In the genomic region with DNA sequence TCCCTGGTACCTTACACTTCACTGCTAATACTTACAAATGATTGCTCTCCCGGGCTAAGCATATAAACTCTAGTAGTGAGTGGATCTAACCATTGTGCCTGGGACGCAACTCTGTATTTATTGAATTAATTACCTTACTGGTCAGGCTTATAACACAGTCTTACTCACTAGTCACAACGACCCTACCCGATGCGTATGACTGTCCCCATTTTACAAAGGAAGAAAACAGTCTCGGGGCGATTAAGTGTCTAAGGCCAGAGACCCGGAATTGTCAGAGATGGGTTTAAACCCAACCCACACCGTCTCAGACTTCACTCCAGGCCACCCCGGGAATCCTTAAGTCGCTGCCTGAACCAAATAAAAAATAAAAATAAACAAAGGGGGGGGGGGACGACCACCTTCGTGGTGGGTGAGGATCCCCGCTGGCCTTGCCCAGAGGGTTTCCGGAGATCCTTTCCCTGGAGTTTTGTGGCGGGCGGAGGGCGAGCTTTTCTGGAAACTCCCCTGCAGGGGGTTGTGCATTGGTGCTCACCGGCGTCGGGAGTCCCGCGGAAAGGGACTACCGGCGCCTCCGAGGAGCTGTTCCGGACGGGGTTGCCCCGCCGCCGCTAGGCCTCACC, we compare ENCODE assay signal across 9 mouse cellular contexts. TPM values are rescaled to one million over a fixed set of nuclear protein-coding genes. Genes with fewer than 3 reads are reported as not detected.
A peak's percentile ranks its signal among the peaks of the same experiment; 100 is the strongest.
DNase-seq lines count a peak whose midpoint lies in the region; ATAC-seq and TF ChIP-seq lines count a peak whose summit lies in the region.
"Had no signal": no experiment of that assay in that cellular context is flagged by ENCODE, and none has a peak within 500 bp of the region (broad histone marks: within the 10 kb centered on the region; RNA-seq: fewer than 3 reads in every experiment).

No protein-coding gene starts in this region.

- under 1% methylated on average over 31 of the region's 31 CpGs for WGBS in embryonic facial prominence, embryonic 12.5 days
- WGBS in limb, embryonic 10.5 days: under 1% methylated on average over 31 of the region's 31 CpGs
- WGBS in neural tube, embryonic 14.5 days: under 1% methylated on average over 31 of the region's 31 CpGs

- intact Hi-C loops in gastrocnemius, adult 2 months (cut with DNase I): no loop called here

- peak overlapping the region; percentile 99 for H3K27ac ChIP-seq in gastrocnemius, adult 2 months
- H3K27ac ChIP-seq in embryonic facial prominence, embryonic 12.5 days: peak overlapping the region; percentile 99
- peak overlapping the region; percentile 100 for H3K27ac ChIP-seq in limb, embryonic 10.5 days
- peak overlapping the region; percentile 99 for H3K27ac ChIP-seq in neural tube, embryonic 14.5 days (ENCODE audit: low read depth, low read length)

- H3K9ac ChIP-seq in embryonic facial prominence, embryonic 12.5 days: peak overlapping the region; percentile 98
- peak overlapping the region; percentile 99 for H3K9ac ChIP-seq in neural tube, embryonic 14.5 days (replicated peaks; ENCODE audit: low read depth, low read length)

- no peaks in the 10 kb centered on the region for H3K9me3 ChIP-seq in embryonic facial prominence, embryonic 12.5 days
- no peaks in the 10 kb centered on the region for H3K9me3 ChIP-seq in limb, embryonic 10.5 days (replicated peaks)
- no peaks in the 10 kb centered on the region for H3K9me3 ChIP-seq in neural tube, embryonic 14.5 days (ENCODE audit: control insufficient read depth, low read length)

- peak overlapping the region; percentile 65 for H3K4me2 ChIP-seq in embryonic facial prominence, embryonic 12.5 days (replicated peaks)
- peak overlapping the region; percentile 73 for H3K4me2 ChIP-seq in neural tube, embryonic 14.5 days (ENCODE audit: low read depth, low read length)

- peak overlapping the region; percentile 99 for H3K4me3 ChIP-seq in gastrocnemius, adult 2 months
- peak overlapping the region; percentile 67 for H3K4me3 ChIP-seq in embryonic facial prominence, embryonic 12.5 days
- H3K4me3 ChIP-seq in limb, embryonic 10.5 days: peak overlapping the region; percentile 93
- peak overlapping the region; percentile 90 for H3K4me3 ChIP-seq in neural tube, embryonic 14.5 days (ENCODE audit: low read depth, low read length)

- ATAC-seq in embryonic facial prominence, embryonic 12.5 days (ENCODE audit: insufficient number of reproducible peaks, insufficient read depth, low FRiP score, low TSS enrichment): no peak
- ATAC-seq in neural tube, embryonic 14.5 days (ENCODE audit: low read depth): peak; percentile 55

- no peak for TF ChIP-seq CTCF in gastrocnemius, adult 2 months (IDR thresholded peaks at IDR 0.05)

- H3K36me3 ChIP-seq in embryonic facial prominence, embryonic 12.5 days: peaks cover 27% of the 10 kb centered on the region
- H3K36me3 ChIP-seq in limb, embryonic 10.5 days: peaks cover 35% of the 10 kb centered on the region
- H3K36me3 ChIP-seq in neural tube, embryonic 14.5 days (ENCODE audit: control insufficient read depth, insufficient read depth, low read length): peaks cover 17% of the 10 kb centered on the region; the same call in 1 of the 2 replicates

- DNase-seq in gastrocnemius, adult 2 months: no peak
- DNase-seq in gastrocnemius, postnatal 25 days: no peak
- DNase-seq in B cell, adult 2 months: peak; percentile 13 to 22
- no peak for DNase-seq in limb, embryonic 10.5 days (ENCODE audit: low spot score)
- no peak for DNase-seq in cerebellum, postnatal 10 days
- no peak for DNase-seq in urinary bladder, adult 2 months (ENCODE audit: low spot score)

- H3K27me3 ChIP-seq in embryonic facial prominence, embryonic 12.5 days: no peaks in the 10 kb centered on the region
- H3K27me3 ChIP-seq in limb, embryonic 10.5 days (ENCODE audit: low read depth, poor library complexity, severe bottlenecking): no peaks in the 10 kb centered on the region
- H3K27me3 ChIP-seq in neural tube, embryonic 14.5 days (ENCODE audit: control insufficient read depth, insufficient read depth, low read length): no peaks in the 10 kb centered on the region
- H3K27me3 ChIP-seq: Patski had no signal

- H3K4me1 ChIP-seq in embryonic facial prominence, embryonic 12.5 days: peaks cover 33% of the 10 kb centered on the region
- peaks cover 20% of the 10 kb centered on the region for H3K4me1 ChIP-seq in limb, embryonic 10.5 days
- H3K4me1 ChIP-seq in neural tube, embryonic 14.5 days (ENCODE audit: control insufficient read depth, insufficient read depth, low read length): peaks cover 25% of the 10 kb centered on the region

RNA-seq across cellular contexts. Expression of a gene that starts 1.1 kb away (rescaled TPM):
- 10 to 100 TPM; 33.2 to 33.4 TPM for total RNA-seq in gastrocnemius, adult 2 months (2021)
- 10 to 100 TPM; 30.4 to 31.3 TPM for total RNA-seq in gastrocnemius, postnatal 25 days (2021)
- polyA plus RNA-seq in embryonic facial prominence, embryonic 12.5 days (2016; fragmentation: Nextera tagmentation; extraction: Ambion mirVana): 329 and 340 TPM in 2 replicates
- polyA plus RNA-seq in limb, embryonic 10.5 days (2016; fragmentation: Nextera tagmentation; extraction: Ambion mirVana): 352 and 394 TPM in 2 replicates
- 155 and 157 TPM in 2 replicates for polyA plus RNA-seq in neural tube, embryonic 14.5 days (2014; fragmentation: Nextera tagmentation; extraction: Ambion mirVana)
- polyA plus RNA-seq in urinary bladder, adult 2 months (2012; rRNA removed): 60.3 and 81.1 TPM in 2 replicates

RNA-seq across cellular contexts. Expression of a gene that starts 14.1 kb away (rescaled TPM):
- 1 to 10 TPM; 2.0 to 6.1 TPM for total RNA-seq in gastrocnemius, adult 2 months (2021)
- 1 to 10 TPM; 4.9 to 6.4 TPM for total RNA-seq in gastrocnemius, postnatal 25 days (2021)
- polyA plus RNA-seq in embryonic facial prominence, embryonic 12.5 days (2016; fragmentation: Nextera tagmentation; extraction: Ambion mirVana): 0.38 and 0.58 TPM in 2 replicates
- 0.20 and 0.25 TPM in 2 replicates for polyA plus RNA-seq in limb, embryonic 10.5 days (2016; fragmentation: Nextera tagmentation; extraction: Ambion mirVana)
- polyA plus RNA-seq in neural tube, embryonic 14.5 days (2014; fragmentation: Nextera tagmentation; extraction: Ambion mirVana): 9.5 and 11.6 TPM in 2 replicates
- 0.23 and 0.27 TPM in 2 replicates for polyA plus RNA-seq in urinary bladder, adult 2 months (2012; rRNA removed)

RNA-seq across cellular contexts. Expression of a gene that starts 55.3 kb away (rescaled TPM):
- not detected for total RNA-seq in gastrocnemius, adult 2 months (2021)
- not detected for total RNA-seq in gastrocnemius, postnatal 25 days (2021)
- polyA plus RNA-seq in embryonic facial prominence, embryonic 12.5 days (2016; fragmentation: Nextera tagmentation; extraction: Ambion mirVana): 0.33 and 0.51 TPM in 2 replicates
- 0.23 TPM in 1 of 2 replicates, not detected in the other for polyA plus RNA-seq in limb, embryonic 10.5 days (2016; fragmentation: Nextera tagmentation; extraction: Ambion mirVana)
- not detected in 2 replicates for polyA plus RNA-seq in neural tube, embryonic 14.5 days (2014; fragmentation: Nextera tagmentation; extraction: Ambion mirVana)
- not detected in 2 replicates for polyA plus RNA-seq in urinary bladder, adult 2 months (2012; rRNA removed)
- polyA plus RNA-seq: Patski had no signal

Comparison
In these comparisons a context has a peak if more than half of its experiments do, and no peak if none do; other contexts are left out.
1. DNase-seq: peak in B cell, adult 2 months (2 of 2); none in gastrocnemius, adult 2 months (single experiment), gastrocnemius, postnatal 25 days (single experiment), limb, embryonic 10.5 days (single experiment), cerebellum, postnatal 10 days (0 of 2) and urinary bladder, adult 2 months (single experiment).
2. Peak in every context shown above with its lines, with median percentiles within 50 percentile points of each other: H3K27ac ChIP-seq and H3K4me3 ChIP-seq.